Mouse (Mus musculus) kidney, postnatal 0 days (tissue): ENCODE measurements around the gene Gm35549. TPM values are rescaled to one million over a fixed set of nuclear protein-coding genes. Genes with fewer than 3 reads are reported as not detected.

Experiments used
- ATAC-seq: fragments of 200-750 bp; cut with Nextera tagmentation; replicated peaks from 2 replicates; pipeline ENCODE4 v1.8.0; 2017; ENCODE audit warnings: low read depth, moderate number of reproducible peaks, moderate TSS enrichment, moderate library complexity; ENCODE audit not compliant: low FRiP score
- DNase-seq: peaks from one replicate; pipeline ENCODE4 v3.0.0-alpha.2; 2016; ENCODE audit warnings: low spot score
- H3K27ac ChIP-seq: fragments of 300-500 bp; sonication (generic); 2 replicates; pipeline ENCODE4 v1.5.1; 2014; ENCODE audit warnings: mild to moderate bottlenecking
- H3K27me3 ChIP-seq: fragments of 300-500 bp; sonication (generic); 2 replicates; pipeline ENCODE4 v1.6.1; 2014; ENCODE audit warnings: low read length, mixed read lengths; ENCODE audit not compliant: insufficient read depth
- H3K36me3 ChIP-seq: fragments of 300-500 bp; sonication (generic); 2 replicates; pipeline ENCODE4 v1.6.1; 2014; ENCODE audit warnings: low read length, mixed read lengths; ENCODE audit not compliant: insufficient read depth
- H3K4me1 ChIP-seq: fragments of 300-500 bp; sonication (generic); replicated peaks from 2 replicates; pipeline ENCODE4 v1.6.1; 2014; ENCODE audit warnings: antibody characterized with exemption, low read length, mixed read lengths; ENCODE audit not compliant: insufficient read depth
- H3K4me2 ChIP-seq: fragments of 300-500 bp; sonication (generic); 2 replicates; pipeline ENCODE4 v1.6.1; 2014; ENCODE audit warnings: mild to moderate bottlenecking, low read length, moderate library complexity, mixed read lengths
- H3K4me3 ChIP-seq: fragments of 300-500 bp; sonication (generic); replicated peaks from 2 replicates; pipeline ENCODE4 v1.5.1; 2014; ENCODE audit warnings: low read depth, low read length
- H3K9ac ChIP-seq: fragments of 300-500 bp; sonication (generic); 2 replicates; pipeline ENCODE4 v1.6.1; 2014; ENCODE audit warnings: low read depth, low read length
- H3K9me3 ChIP-seq: fragments of 300-500 bp; sonication (generic); replicated peaks from 2 replicates; pipeline ENCODE4 v1.6.1; 2016; ENCODE audit warnings: low read length, inconsistent platforms, mixed read lengths
- CTCF ChIP-seq: IDR thresholded peaks from 2 replicates; pipeline ENCODE4 v1.5.1; 2016; ENCODE audit warnings: antibody characterized with exemption, low read depth, mild to moderate bottlenecking, moderate library complexity
- WGBS: fragments of 180-500 bp; shearing (Covaris S2); extraction: QIAGEN DNeasy Blood & Tissue Kit; methylation state at CpG from one replicate; pipeline ENCODE4 v1.1.7; 2014; 5-methylcytosine and 5-hydroxymethylcytosine counted together
- polyA plus RNA-seq: library from polyadenylated mRNA; unstranded; fragments of >200 nt; fragmentation: Nextera tagmentation; extraction: Ambion mirVana; gene quantifications from 2 replicates; pipeline ENCODE4 v1.2.1, GENCODE M21; 2015

The Gm35549 gene
- polyA plus RNA-seq, 1 experiment from 2014 or later, result 0.20 TPM

GRCm38 (mm10) chr9:122785231-122785630 is 58.6 kb downstream of the Gm35549 start:
- no peak overlapping the region for H3K4me3 ChIP-seq
- H3K4me2 ChIP-seq, result no peak overlapping the region
- no peak for ATAC-seq
- H3K36me3 ChIP-seq, result no peaks in the 10 kb centered on the region
- no peak for DNase-seq
- no peak for TF ChIP-seq CTCF
- H3K4me1 ChIP-seq, result no peaks in the 10 kb centered on the region
- H3K9ac ChIP-seq, result no peak overlapping the region
- H3K9me3 ChIP-seq, result no peaks in the 10 kb centered on the region
- no peak overlapping the region for H3K27ac ChIP-seq
- no peaks in the 10 kb centered on the region for H3K27me3 ChIP-seq
- WGBS, result 67% methylated on average over 5 of the region's 5 CpGs

Other genes with a start within 250 kb of the Gm35549 start
- gene Topaz1, start 96.7 kb downstream of the Gm35549 start, polyA plus RNA-seq, result not detected in 2 replicates
- 5.9 and 6.0 TPM in 2 replicates for gene Tcaim, start 38.5 kb downstream of the Gm35549 start, polyA plus RNA-seq
- gene Zfp445, start 22.0 kb upstream of the Gm35549 start, polyA plus RNA-seq, result 33.0 and 35.0 TPM in 2 replicates
- 3.7 and 4.3 TPM in 2 replicates for gene Zkscan7, start 41.6 kb upstream of the Gm35549 start, polyA plus RNA-seq
- gene Zfp105, start 79.0 kb upstream of the Gm35549 start, polyA plus RNA-seq, result 17.0 and 18.9 TPM in 2 replicates
- 44.0 and 47.3 TPM in 2 replicates for gene 1110059G10Rik, start 107.0 kb upstream of the Gm35549 start, polyA plus RNA-seq
- 18.1 and 19.5 TPM in 2 replicates for gene Kif15, start 107.0 kb upstream of the Gm35549 start, polyA plus RNA-seq
- gene Tmem42, start 177.3 kb upstream of the Gm35549 start, polyA plus RNA-seq, result 34.2 and 35.6 TPM in 2 replicates
- gene Tgm4, start 190.7 kb upstream of the Gm35549 start, polyA plus RNA-seq, result 0.36 TPM in 1 of 2 replicates, not detected in the other